In the genomic region with DNA sequence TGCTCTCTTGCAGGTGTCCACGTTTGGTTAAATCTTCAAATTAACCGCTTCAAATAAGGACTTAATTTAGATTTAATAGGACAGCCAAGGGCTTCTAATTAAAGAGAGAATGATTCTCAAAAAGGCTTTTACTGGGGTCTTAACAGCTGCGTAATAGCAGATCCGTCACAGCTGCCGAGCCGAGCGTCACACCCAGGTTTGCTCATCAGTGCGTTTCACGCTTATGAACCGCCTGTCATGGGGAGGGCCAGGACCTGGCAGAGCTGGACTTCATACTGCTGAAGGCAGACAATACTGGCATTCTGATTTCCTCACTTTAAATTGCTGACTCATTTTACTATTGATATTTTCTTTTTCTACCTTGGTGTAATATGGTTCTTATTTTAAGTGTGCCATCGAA, we compare ENCODE assay signal across 30 mouse cellular contexts.
A peak's percentile ranks its signal among the peaks of the same experiment; 100 is the strongest.
DNase-seq lines count a peak whose midpoint lies in the region; ATAC-seq lines count a peak whose summit lies in the region.
"Had no signal": no experiment of that assay in that cellular context is flagged by ENCODE, and none has a peak within 500 bp of the region (broad histone marks: within the 10 kb centered on the region; RNA-seq: fewer than 3 reads in every experiment).

No protein-coding gene starts in this region.

- intact Hi-C loops in heart, postnatal 36 days (cut with DNase I) = no loop called here

- WGBS in embryonic facial prominence, embryonic 14.5 days = 67% methylated on average over 11 of the region's 11 CpGs
- 74% methylated on average over 11 of the region's 11 CpGs for WGBS in embryonic facial prominence, embryonic 10.5 days
- 28% methylated on average over 11 of the region's 11 CpGs for WGBS in midbrain, embryonic 14.5 days
- WGBS in midbrain, embryonic 15.5 days = 44% methylated on average over 11 of the region's 11 CpGs

- no peaks in the 10 kb centered on the region for H3K4me1 ChIP-seq in embryonic facial prominence, embryonic 14.5 days (ENCODE audit: control insufficient read depth, insufficient read depth, low read length)
- no peaks in the 10 kb centered on the region for H3K4me1 ChIP-seq in embryonic facial prominence, embryonic 10.5 days
- H3K4me1 ChIP-seq in midbrain, embryonic 14.5 days (ENCODE audit: control insufficient read depth, insufficient read depth, low read length) = peaks cover 4% of the 10 kb centered on the region; the same call in 1 of the 2 replicates
- H3K4me1 ChIP-seq in midbrain, embryonic 15.5 days = no peaks in the 10 kb centered on the region
- H3K4me1 ChIP-seq: embryonic facial prominence, embryonic 12.5 days; forebrain, embryonic 13.5 days had no signal

- DNase-seq in embryonic facial prominence, embryonic 14.5 days (ENCODE audit: low spot score) = peak; percentile 39
- no peak for DNase-seq in embryonic facial prominence, embryonic 10.5 days (ENCODE audit: low spot score)
- DNase-seq in heart, adult 11 months = peak; percentile 25
- no peak for DNase-seq in heart, postnatal 36 days
- peak; percentile 26 for DNase-seq in midbrain, embryonic 14.5 days
- peak; percentile 39 for DNase-seq in retina, embryonic 14.5 days (ENCODE audit: low spot score)
- no peak for DNase-seq in retina, postnatal 1 day
- DNase-seq: adrenal gland, adult 8-10 months; adrenal gland, postnatal 14 days; adrenal gland, postnatal 36 days; B cell, adult 2 months; cerebellum, adult 11 months; cerebellum, adult 18-20 months; cerebellum, adult 8-10 months; cerebellum, adult 9-11 months; cerebellum, postnatal 14 days; cerebellum, postnatal 36 days; embryo, embryonic 11 days had no signal

- no peak for ATAC-seq in embryonic facial prominence, embryonic 14.5 days (ENCODE audit: low read depth)
- no peak for ATAC-seq in midbrain, embryonic 14.5 days (ENCODE audit: low FRiP score, low TSS enrichment)
- ATAC-seq in midbrain, embryonic 15.5 days (replicated peaks) = no peak
- ATAC-seq: activated CD4-positive, CD25-positive, alpha-beta regulatory T cell, adult 4 months; CD4-positive, CD25-positive, alpha-beta regulatory T cell, adult 4 months; forebrain, embryonic 13.5 days; forebrain, embryonic 16.5 days; Patski had no signal

- H3K9ac ChIP-seq in embryonic facial prominence, embryonic 14.5 days (ENCODE audit: low read depth, low read length) = no peak overlapping the region
- no peak overlapping the region for H3K9ac ChIP-seq in midbrain, embryonic 14.5 days (replicated peaks; ENCODE audit: low read length)
- no peak overlapping the region for H3K9ac ChIP-seq in midbrain, embryonic 15.5 days
- H3K9ac ChIP-seq: embryonic facial prominence, embryonic 12.5 days; embryonic facial prominence, embryonic 15.5 days; forebrain, embryonic 13.5 days had no signal

- no peak overlapping the region for H3K27ac ChIP-seq in embryonic facial prominence, embryonic 14.5 days (replicated peaks; ENCODE audit: low read depth, low read length)
- no peak overlapping the region for H3K27ac ChIP-seq in embryonic facial prominence, embryonic 10.5 days (replicated peaks)
- H3K27ac ChIP-seq in midbrain, embryonic 14.5 days (replicated peaks; ENCODE audit: low read depth, low read length) = no peak overlapping the region
- no peak overlapping the region for H3K27ac ChIP-seq in midbrain, embryonic 15.5 days
- H3K27ac ChIP-seq: embryonic facial prominence, embryonic 12.5 days; embryonic facial prominence, embryonic 15.5 days; forebrain, embryonic 10.5 days; forebrain, embryonic 13.5 days had no signal

- no peaks in the 10 kb centered on the region for H3K27me3 ChIP-seq in embryonic facial prominence, embryonic 14.5 days (replicated peaks; ENCODE audit: control insufficient read depth, insufficient read depth, low read length)
- peaks cover 4% of the 10 kb centered on the region; the same call in 1 of the 2 replicates for H3K27me3 ChIP-seq in embryonic facial prominence, embryonic 10.5 days (replicated peaks; ENCODE audit: low read depth, poor library complexity, severe bottlenecking)
- H3K27me3 ChIP-seq in midbrain, embryonic 14.5 days (ENCODE audit: control insufficient read depth, insufficient read depth, low read length) = no peaks in the 10 kb centered on the region
- no peaks in the 10 kb centered on the region for H3K27me3 ChIP-seq in midbrain, embryonic 15.5 days (replicated peaks)
- H3K27me3 ChIP-seq: CH12.LX; embryonic facial prominence, embryonic 12.5 days; embryonic facial prominence, embryonic 15.5 days; forebrain, embryonic 13.5 days had no signal

- H3K36me3 ChIP-seq in embryonic facial prominence, embryonic 14.5 days (ENCODE audit: control insufficient read depth, insufficient read depth, low read length) = no peaks in the 10 kb centered on the region
- H3K36me3 ChIP-seq in embryonic facial prominence, embryonic 10.5 days (replicated peaks) = no peaks in the 10 kb centered on the region
- H3K36me3 ChIP-seq in midbrain, embryonic 14.5 days (ENCODE audit: control insufficient read depth, insufficient read depth, low read length) = no peaks in the 10 kb centered on the region
- no peaks in the 10 kb centered on the region for H3K36me3 ChIP-seq in midbrain, embryonic 15.5 days (replicated peaks)
- H3K36me3 ChIP-seq: embryonic facial prominence, embryonic 12.5 days; embryonic facial prominence, embryonic 15.5 days; forebrain, embryonic 10.5 days; G1E had no signal

- no peak overlapping the region for H3K4me2 ChIP-seq in embryonic facial prominence, embryonic 14.5 days (ENCODE audit: low read depth, low read length)
- H3K4me2 ChIP-seq in midbrain, embryonic 14.5 days (ENCODE audit: low read length) = no peak overlapping the region
- H3K4me2 ChIP-seq in midbrain, embryonic 15.5 days = no peak overlapping the region
- H3K4me2 ChIP-seq: embryonic facial prominence, embryonic 12.5 days; embryonic facial prominence, embryonic 15.5 days; forebrain, embryonic 13.5 days had no signal

- no peaks in the 10 kb centered on the region for H3K9me3 ChIP-seq in embryonic facial prominence, embryonic 14.5 days (ENCODE audit: control insufficient read depth, low read length)
- no peaks in the 10 kb centered on the region for H3K9me3 ChIP-seq in embryonic facial prominence, embryonic 10.5 days
- no peaks in the 10 kb centered on the region for H3K9me3 ChIP-seq in midbrain, embryonic 14.5 days (ENCODE audit: control insufficient read depth, low read length)
- H3K9me3 ChIP-seq in midbrain, embryonic 15.5 days = no peaks in the 10 kb centered on the region
- H3K9me3 ChIP-seq: embryonic facial prominence, embryonic 12.5 days; embryonic facial prominence, embryonic 15.5 days; forebrain, embryonic 10.5 days; forebrain, embryonic 13.5 days had no signal

- no peak overlapping the region for H3K4me3 ChIP-seq in embryonic facial prominence, embryonic 14.5 days (ENCODE audit: low read depth, low read length)
- no peak overlapping the region for H3K4me3 ChIP-seq in embryonic facial prominence, embryonic 10.5 days
- H3K4me3 ChIP-seq in midbrain, embryonic 14.5 days (replicated peaks; ENCODE audit: low read depth, low read length) = no peak overlapping the region
- no peak overlapping the region for H3K4me3 ChIP-seq in midbrain, embryonic 15.5 days
- H3K4me3 ChIP-seq: embryonic facial prominence, embryonic 12.5 days; embryonic facial prominence, embryonic 15.5 days; erythroblast, embryonic 14.5 days; forebrain, embryonic 10.5 days; forebrain, embryonic 13.5 days had no signal

Comparison
In these comparisons a context has a peak if more than half of its experiments do, and no peak if none do; other contexts are left out.
1. DNase-seq: peak in embryonic facial prominence, embryonic 14.5 days (single experiment), heart, adult 11 months (single experiment), midbrain, embryonic 14.5 days (single experiment) and retina, embryonic 14.5 days (single experiment); none in embryonic facial prominence, embryonic 10.5 days (single experiment), heart, postnatal 36 days (0 of 2) and retina, postnatal 1 day (single experiment).